Comparison of ENCODE assay signal across 10 mouse cellular contexts in genomic region chr6:113487125-113487576, GRCm38 (mm10). TPM values are rescaled to one million over a fixed set of nuclear protein-coding genes. Genes with fewer than 3 reads are reported as not detected.
DNase-seq lines count a peak whose midpoint lies in the region; ATAC-seq lines count a peak whose summit lies in the region.
"Had no signal": no experiment of that assay in that cellular context is flagged by ENCODE, and none has a peak within 500 bp of the region (broad histone marks: within the 10 kb centered on the region; RNA-seq: fewer than 3 reads in every experiment).

No protein-coding gene starts in this region.

- no peak overlapping the region for H3K4me3 ChIP-seq in neural tube, embryonic 12.5 days
- H3K4me3 ChIP-seq in neural tube, embryonic 15.5 days (replicated peaks) = no peak overlapping the region
- no peak overlapping the region for H3K4me3 ChIP-seq in midbrain, embryonic 15.5 days
- H3K4me3 ChIP-seq: hindbrain, embryonic 15.5 days had no signal

- H3K27ac ChIP-seq in neural tube, embryonic 12.5 days = no peak overlapping the region
- no peak overlapping the region for H3K27ac ChIP-seq in neural tube, embryonic 15.5 days (replicated peaks)
- H3K27ac ChIP-seq in midbrain, embryonic 15.5 days = no peak overlapping the region
- H3K27ac ChIP-seq: hindbrain, embryonic 15.5 days had no signal

- H3K4me2 ChIP-seq in neural tube, embryonic 12.5 days (replicated peaks) = 0 out of 2 replicates have a peak overlapping the region, but pooled peaks have one; percentile 5
- H3K4me2 ChIP-seq in neural tube, embryonic 15.5 days = no peak overlapping the region
- no peak overlapping the region for H3K4me2 ChIP-seq in midbrain, embryonic 15.5 days
- H3K4me2 ChIP-seq: hindbrain, embryonic 15.5 days had no signal

- H3K4me1 ChIP-seq in neural tube, embryonic 12.5 days = peaks cover 18% of the 10 kb centered on the region
- H3K4me1 ChIP-seq in neural tube, embryonic 15.5 days = peaks cover 41% of the 10 kb centered on the region
- H3K4me1 ChIP-seq in midbrain, embryonic 15.5 days = peaks cover 36% of the 10 kb centered on the region

- H3K9ac ChIP-seq in neural tube, embryonic 12.5 days = no peak overlapping the region
- H3K9ac ChIP-seq in neural tube, embryonic 15.5 days (replicated peaks) = no peak overlapping the region
- H3K9ac ChIP-seq in midbrain, embryonic 15.5 days = no peak overlapping the region
- H3K9ac ChIP-seq: hindbrain, embryonic 15.5 days had no signal

- WGBS in neural tube, embryonic 12.5 days = 48% methylated on average over 7 of the region's 7 CpGs
- WGBS in neural tube, embryonic 15.5 days = 50% methylated on average over 7 of the region's 7 CpGs
- 67% methylated on average over 7 of the region's 7 CpGs for WGBS in midbrain, embryonic 15.5 days

- H3K27me3 ChIP-seq in neural tube, embryonic 12.5 days (replicated peaks) = no peaks in the 10 kb centered on the region
- H3K27me3 ChIP-seq in neural tube, embryonic 15.5 days (replicated peaks) = no peaks in the 10 kb centered on the region
- no peaks in the 10 kb centered on the region for H3K27me3 ChIP-seq in midbrain, embryonic 15.5 days (replicated peaks)
- H3K27me3 ChIP-seq: hindbrain, embryonic 15.5 days had no signal

- no peak for ATAC-seq in neural tube, embryonic 12.5 days (ENCODE audit: low FRiP score, low read depth)
- ATAC-seq in neural tube, embryonic 15.5 days (ENCODE audit: low FRiP score) = no peak
- no peak for ATAC-seq in midbrain, embryonic 15.5 days (replicated peaks)

- no peaks in the 10 kb centered on the region for H3K9me3 ChIP-seq in neural tube, embryonic 12.5 days
- no peaks in the 10 kb centered on the region for H3K9me3 ChIP-seq in neural tube, embryonic 15.5 days (replicated peaks)
- no peaks in the 10 kb centered on the region for H3K9me3 ChIP-seq in midbrain, embryonic 15.5 days
- H3K9me3 ChIP-seq: hindbrain, embryonic 15.5 days had no signal

- peak; percentile 66 for DNase-seq in ZHBTc4 (ENCODE audit: low read depth, low spot score)
- peak; percentile 50 for DNase-seq in kidney, postnatal 14 days
- peak; percentile 72 for DNase-seq in naive thymus-derived CD4-positive, alpha-beta T cell, adult 2 months (ENCODE audit: low read depth)
- DNase-seq in layer of hippocampus, adult 18-20 months (ENCODE audit: low spot score in 2 of 2) = no peak
- DNase-seq in layer of hippocampus, adult 11-12 months (ENCODE audit: low spot score) = no peak
- DNase-seq: right cerebral cortex, adult 18-20 months had no signal

- H3K36me3 ChIP-seq in neural tube, embryonic 12.5 days = peaks cover 39% of the 10 kb centered on the region
- H3K36me3 ChIP-seq in neural tube, embryonic 15.5 days = peaks cover 37% of the 10 kb centered on the region
- peaks cover 34% of the 10 kb centered on the region for H3K36me3 ChIP-seq in midbrain, embryonic 15.5 days (replicated peaks)

RNA-seq across cellular contexts. Expression of gene Creld1, which starts 4.1 kb away (rescaled TPM):
- 58.0 and 62.5 TPM in 2 replicates for polyA plus RNA-seq in neural tube, embryonic 12.5 days (2016; fragmentation: Nextera tagmentation; extraction: Ambion mirVana)
- 87.9 and 106 TPM in 2 replicates for polyA plus RNA-seq in neural tube, embryonic 15.5 days (2015; fragmentation: Nextera tagmentation; extraction: Ambion mirVana)
- 100 to 1,000 TPM; 106 to 111 TPM for total RNA-seq in layer of hippocampus, adult 18-20 months (2021)
- 74.8 and 79.0 TPM in 2 replicates for polyA plus RNA-seq in midbrain, embryonic 15.5 days (2015; fragmentation: Nextera tagmentation; extraction: Ambion mirVana)

RNA-seq across cellular contexts. Expression of gene Prrt3, which starts 14.6 kb away (rescaled TPM):
- 2.6 TPM in 2 replicates for polyA plus RNA-seq in neural tube, embryonic 12.5 days (2016; fragmentation: Nextera tagmentation; extraction: Ambion mirVana)
- 10.2 and 12.8 TPM in 2 replicates for polyA plus RNA-seq in neural tube, embryonic 15.5 days (2015; fragmentation: Nextera tagmentation; extraction: Ambion mirVana)
- 10 to 100 TPM; 50.5 to 55.0 TPM for total RNA-seq in layer of hippocampus, adult 18-20 months (2021)
- 13.1 and 13.5 TPM in 2 replicates for polyA plus RNA-seq in midbrain, embryonic 15.5 days (2015; fragmentation: Nextera tagmentation; extraction: Ambion mirVana)

RNA-seq across cellular contexts. Expression of gene Il17rc, which starts 15.9 kb away (rescaled TPM):
- polyA plus RNA-seq in neural tube, embryonic 12.5 days (2016; fragmentation: Nextera tagmentation; extraction: Ambion mirVana) = 2.4 and 3.0 TPM in 2 replicates
- 3.5 and 9.5 TPM in 2 replicates for polyA plus RNA-seq in neural tube, embryonic 15.5 days (2015; fragmentation: Nextera tagmentation; extraction: Ambion mirVana)
- 1 to 10 TPM; 4.1 to 4.2 TPM for total RNA-seq in layer of hippocampus, adult 18-20 months (2021)
- polyA plus RNA-seq in midbrain, embryonic 15.5 days (2015; fragmentation: Nextera tagmentation; extraction: Ambion mirVana) = 3.4 and 4.8 TPM in 2 replicates

RNA-seq across cellular contexts. Expression of gene Il17re, which starts 28.9 kb away (rescaled TPM):
- polyA plus RNA-seq in neural tube, embryonic 12.5 days (2016; fragmentation: Nextera tagmentation; extraction: Ambion mirVana) = 0.73 and 1.6 TPM in 2 replicates
- polyA plus RNA-seq in neural tube, embryonic 15.5 days (2015; fragmentation: Nextera tagmentation; extraction: Ambion mirVana) = 0.50 and 1.5 TPM in 2 replicates
- total RNA-seq in layer of hippocampus, adult 18-20 months (2021) = under 1 TPM in 1 of 2 experiments, not detected in 1; 0.18 TPM
- polyA plus RNA-seq in midbrain, embryonic 15.5 days (2015; fragmentation: Nextera tagmentation; extraction: Ambion mirVana) = 0.08 and 0.41 TPM in 2 replicates

RNA-seq across cellular contexts. Expression of gene Emc3, which starts 44.3 kb away (rescaled TPM):
- polyA plus RNA-seq in neural tube, embryonic 12.5 days (2016; fragmentation: Nextera tagmentation; extraction: Ambion mirVana) = 90.2 and 91.2 TPM in 2 replicates
- 118 and 119 TPM in 2 replicates for polyA plus RNA-seq in neural tube, embryonic 15.5 days (2015; fragmentation: Nextera tagmentation; extraction: Ambion mirVana)
- total RNA-seq in layer of hippocampus, adult 18-20 months (2021) = 10 to 100 TPM; 77.4 to 78.1 TPM
- polyA plus RNA-seq in midbrain, embryonic 15.5 days (2015; fragmentation: Nextera tagmentation; extraction: Ambion mirVana) = 104 and 105 TPM in 2 replicates

Comparison
In these comparisons a context has a peak if more than half of its experiments do, and no peak if none do; other contexts are left out.
1. DNase-seq: peak in ZHBTc4 (single experiment), kidney, postnatal 14 days (single experiment) and naive thymus-derived CD4-positive, alpha-beta T cell, adult 2 months (single experiment); none in layer of hippocampus, adult 18-20 months (0 of 2) and layer of hippocampus, adult 11-12 months (single experiment).